Mouse (Mus musculus) neutrophil, adult 83 days (primary cell): Measurements from ENCODE around the gene Ctps2. TPM values are rescaled to one million over a fixed set of nuclear protein-coding genes. Genes with fewer than 3 reads are reported as not detected.

ENCODE experiments used
- total RNA-seq, 2 experiments: library from RNA; stranded (reverse); gene quantifications; one replicate each; pipeline ENCODE4 v1.2.4; 2023

Gene Ctps2
- 10 to 100 TPM; 78.7 to 98.3 TPM for total RNA-seq

DNA sequence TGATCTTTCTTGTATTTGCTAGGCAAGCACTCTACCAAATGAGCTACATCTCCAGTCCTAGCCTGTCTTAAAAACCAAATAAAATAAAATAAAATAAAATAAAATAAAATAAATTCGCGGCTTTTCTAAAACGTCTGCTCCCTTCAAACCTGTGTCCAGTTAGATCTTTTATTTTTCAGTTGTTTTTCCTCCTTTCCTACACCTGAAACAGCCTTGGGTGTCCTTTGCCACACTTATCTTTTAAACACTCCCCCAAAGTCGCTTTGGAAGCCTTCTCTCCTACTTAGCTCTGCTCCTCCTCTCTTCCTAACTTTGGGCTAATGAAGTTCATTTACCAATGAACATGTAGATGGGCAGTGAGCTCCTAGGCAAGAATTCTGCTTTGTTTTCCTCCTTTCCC is at the start of gene Ctps2:
Gene Ctps2 (plus strand): TSS at position 301 of the 400 bp plus-strand sequence.

DNA sequence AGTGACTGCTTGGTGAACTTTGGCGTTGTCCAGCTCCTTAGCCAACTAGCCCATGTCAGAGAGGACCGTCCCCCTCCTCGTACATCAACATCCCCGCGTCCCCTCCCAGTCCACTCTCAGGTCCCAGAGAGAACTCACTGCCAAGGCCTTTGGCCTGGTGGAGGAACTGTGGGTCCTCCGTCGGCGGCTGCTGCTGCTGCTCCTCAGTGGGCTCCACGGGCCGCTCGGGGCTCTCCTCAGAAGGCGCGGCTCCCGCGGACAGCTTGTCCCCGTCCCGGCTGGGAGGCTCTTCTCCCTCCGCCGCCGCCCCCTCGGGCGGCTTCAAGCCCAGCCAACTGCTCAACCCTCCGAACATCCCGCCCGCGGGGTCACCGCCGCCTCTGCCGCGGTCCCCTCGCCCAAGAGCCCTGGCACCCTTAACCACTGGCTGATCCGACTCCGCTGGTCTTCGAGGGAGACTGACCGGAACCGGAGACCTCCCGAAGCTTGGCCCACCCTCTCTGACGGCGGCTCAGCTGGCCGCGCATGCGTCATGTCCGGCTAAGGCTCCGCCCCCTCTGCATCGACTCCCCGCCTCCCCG is 13.0 kb upstream of the Ctps2 start, which contains the start of gene Syap1:
Gene Syap1 (minus strand): TSS at position 517 of the 581 bp plus-strand sequence.

DNA sequence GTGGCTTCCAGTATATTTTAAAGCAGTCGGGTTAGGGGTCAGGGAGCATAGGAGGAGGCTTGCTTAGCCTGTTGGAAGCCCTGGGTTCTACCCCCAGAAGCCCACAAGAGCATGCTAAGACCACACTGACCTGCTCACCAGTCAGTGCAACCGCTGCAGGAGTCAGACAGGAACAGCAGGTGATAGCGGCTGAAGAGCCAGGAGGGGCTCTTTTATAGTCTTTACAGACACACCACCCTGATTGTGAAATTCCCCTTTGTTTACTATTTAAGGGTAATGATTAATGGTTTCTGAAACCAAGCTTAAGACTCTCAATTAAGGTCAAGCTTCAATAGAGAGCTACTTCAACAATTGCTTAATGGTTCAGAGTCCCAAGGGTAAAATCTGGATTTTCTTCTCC is 63.3 kb downstream of the Ctps2 start, which contains the start of gene S100g:
Gene S100g (minus strand): TSS at position 217 of the 400 bp plus-strand sequence.

Other genes with a start within 250 kb of the Ctps2 start
- 10 to 100 TPM; 57.1 to 63.5 TPM for gene Rbbp7, start 140.8 kb upstream of the Ctps2 start, total RNA-seq
- gene Txlng, start 71.8 kb upstream of the Ctps2 start, total RNA-seq = 1 to 10 TPM; 9.2 to 9.5 TPM
- gene Syap1, start 12.8 kb upstream of the Ctps2 start, total RNA-seq = 10 to 100 TPM; 30.5 to 34.1 TPM
- gene S100g, start 63.4 kb downstream of the Ctps2 start, total RNA-seq = not detected